Mouse (Mus musculus): Measurements from ENCODE around the gene Gm4027. TPM values are rescaled to one million over a fixed set of nuclear protein-coding genes. Genes with fewer than 3 reads are reported as not detected.
"Not testable (repeated sequence)": the region's sequence is repeated elsewhere in the genome, so short reads cannot be mapped to it uniquely, and the experiment has no call there.

Gm4027 gene
- not detected in 2 replicates for polyA plus RNA-seq (2015; fragmentation: Nextera tagmentation; extraction: Ambion mirVana)

- 72% methylated on average over 6 of the region's 7 CpGs for WGBS
- not testable (repeated sequence) for H3K27ac ChIP-seq; H3K9ac ChIP-seq; H3K4me3 ChIP-seq; H3K27me3 ChIP-seq; H3K36me3 ChIP-seq; ATAC-seq (ENCODE audit: insufficient number of reproducible peaks, insufficient read depth, low FRiP score, low TSS enrichment, low read depth); H3K9me3 ChIP-seq; H3K4me1 ChIP-seq; H3K4me2 ChIP-seq
These were observed at the start of gene Gm4027 for GRCm38 (mm10) chr12:87618569-87618968. Gene Gm4027 (plus strand): TSS chr12:87618869.

- not testable (repeated sequence) for H3K9me3 ChIP-seq; H3K4me3 ChIP-seq; H3K27ac ChIP-seq; ATAC-seq (ENCODE audit: insufficient number of reproducible peaks, insufficient read depth, low FRiP score, low TSS enrichment, low read depth); H3K9ac ChIP-seq; H3K36me3 ChIP-seq; H3K4me2 ChIP-seq; H3K4me1 ChIP-seq; H3K27me3 ChIP-seq
- 2% methylated on average over 2 of the region's 2 CpGs for WGBS
These were observed 17.3 kb upstream of the Gm4027 start for GRCm38 (mm10) chr12:87601388-87601787.

- not testable (repeated sequence) for ATAC-seq (ENCODE audit: insufficient number of reproducible peaks, insufficient read depth, low FRiP score, low TSS enrichment, low read depth); H3K9ac ChIP-seq; H3K4me1 ChIP-seq; H3K27ac ChIP-seq; H3K36me3 ChIP-seq; H3K4me2 ChIP-seq; H3K27me3 ChIP-seq; H3K9me3 ChIP-seq; H3K4me3 ChIP-seq
- WGBS = 71% methylated on average over 1 of the region's 2 CpGs
These were observed 16.3 kb upstream of the Gm4027 start, which contains the start of gene Oog1 for GRCm38 (mm10) chr12:87602388-87602787. Gene Oog1 (plus strand): TSS chr12:87602688.

GRCm38 (mm10) chr12:87644520-87644919, 25.9 kb downstream of the Gm4027 start, which contains the start of gene Gm16381:
Gene Gm16381 (minus strand): TSS chr12:87644620.
- not testable (repeated sequence) for ATAC-seq (ENCODE audit: insufficient number of reproducible peaks, insufficient read depth, low FRiP score, low TSS enrichment, low read depth); H3K27me3 ChIP-seq; H3K9ac ChIP-seq; H3K4me1 ChIP-seq; H3K4me3 ChIP-seq; H3K4me2 ChIP-seq; H3K36me3 ChIP-seq; H3K9me3 ChIP-seq; H3K27ac ChIP-seq
- WGBS = 70% methylated on average over 2 of the region's 2 CpGs

- not testable (repeated sequence) for H3K4me3 ChIP-seq; H3K27me3 ChIP-seq; H3K9ac ChIP-seq; H3K36me3 ChIP-seq; H3K27ac ChIP-seq; H3K4me1 ChIP-seq; H3K4me2 ChIP-seq; ATAC-seq (ENCODE audit: insufficient number of reproducible peaks, insufficient read depth, low FRiP score, low TSS enrichment, low read depth); H3K9me3 ChIP-seq
- WGBS = 56% methylated on average over 2 of the region's 4 CpGs
These were observed 34.4 kb downstream of the Gm4027 start for GRCm38 (mm10) chr12:87652916-87653703.

Other genes starting within 250 kb of the Gm4027 start
- gene Sptlc2, start 230.5 kb upstream of the Gm4027 start, polyA plus RNA-seq (2015; fragmentation: Nextera tagmentation; extraction: Ambion mirVana) = 70.5 and 76.3 TPM in 2 replicates
- 336 and 343 TPM in 2 replicates for gene Slirp, start 175.0 kb upstream of the Gm4027 start, polyA plus RNA-seq (2015; fragmentation: Nextera tagmentation; extraction: Ambion mirVana)
- 65.9 and 76.1 TPM in 2 replicates for gene Alkbh1, start 174.9 kb upstream of the Gm4027 start, polyA plus RNA-seq (2015; fragmentation: Nextera tagmentation; extraction: Ambion mirVana)
- gene Snw1, start 146.6 kb upstream of the Gm4027 start, polyA plus RNA-seq (2015; fragmentation: Nextera tagmentation; extraction: Ambion mirVana) = 139 and 148 TPM in 2 replicates
- not detected in 2 replicates for gene Gm5788, start 124.1 kb upstream of the Gm4027 start, polyA plus RNA-seq (2015; fragmentation: Nextera tagmentation; extraction: Ambion mirVana)
- not detected in 2 replicates for gene Gm8300, start 104.6 kb upstream of the Gm4027 start, polyA plus RNA-seq (2015; fragmentation: Nextera tagmentation; extraction: Ambion mirVana)
- gene Oog1, start 16.2 kb upstream of the Gm4027 start, polyA plus RNA-seq (2015; fragmentation: Nextera tagmentation; extraction: Ambion mirVana) = not detected in 2 replicates
- not detected in 2 replicates for gene Gm16381, start 25.8 kb downstream of the Gm4027 start, polyA plus RNA-seq (2015; fragmentation: Nextera tagmentation; extraction: Ambion mirVana)
- gene Gm21319, start 156.9 kb downstream of the Gm4027 start, polyA plus RNA-seq (2015; fragmentation: Nextera tagmentation; extraction: Ambion mirVana) = not detected in 2 replicates
- gene Gm21936, start 176.6 kb downstream of the Gm4027 start, polyA plus RNA-seq (2015; fragmentation: Nextera tagmentation; extraction: Ambion mirVana) = not detected in 2 replicates
- not detected in 2 replicates for gene BB287469, start 197.7 kb downstream of the Gm4027 start, polyA plus RNA-seq (2015; fragmentation: Nextera tagmentation; extraction: Ambion mirVana)
- not detected in 2 replicates for gene Gm2001, start 223.5 kb downstream of the Gm4027 start, polyA plus RNA-seq (2015; fragmentation: Nextera tagmentation; extraction: Ambion mirVana)